Mouse (Mus musculus) ES-E14 (cell line): ENCODE data around the gene Mitf. TPM values are rescaled to one million over a fixed set of nuclear protein-coding genes. Genes with fewer than 3 reads are reported as not detected.

Experiments
- DNase-seq: peaks from one replicate; pipeline ENCODE4 v3.0.0-alpha.2; 2013; ENCODE audit warnings: low read depth, low spot score
- H3K27ac ChIP-seq: 2 replicates; pipeline ENCODE4 v1.5.1; 2012; ENCODE audit warnings: low read depth, mild to moderate bottlenecking, low read length, moderate library complexity, mixed read lengths; ENCODE audit not compliant: poor library complexity, insufficient read depth, severe bottlenecking
- H3K36me3 ChIP-seq: 2 replicates; pipeline ENCODE4 v1.6.1; 2012; ENCODE audit warnings: mild to moderate bottlenecking, low read length, moderate library complexity, mixed read lengths; ENCODE audit not compliant: control insufficient read depth, poor library complexity, insufficient read depth, severe bottlenecking
- H3K4me1 ChIP-seq, 2 experiments: fragments of 150-350 bp in 1 of 2; sonication (generic) in 1 of 2; 2 replicates each; pipeline ENCODE4 v1.6.1; 2012; ENCODE audit warnings: low read length in 2 of 2, mild to moderate bottlenecking in 1 of 2, mixed read lengths in 1 of 2; ENCODE audit not compliant: control insufficient read depth in 2 of 2, insufficient read depth in 2 of 2, poor library complexity in 1 of 2
- H3K4me3 ChIP-seq, 2 experiments: fragments of 150-350 bp in 1 of 2; sonication (generic) in 1 of 2; 2 replicates each; pipeline ENCODE4 v1.5.1; 2012; ENCODE audit warnings: low read length in 2 of 2, low read depth in 1 of 2, mild to moderate bottlenecking in 1 of 2, mixed read lengths in 1 of 2; ENCODE audit not compliant: insufficient read depth in 1 of 2, poor library complexity in 1 of 2, severe bottlenecking in 1 of 2
- H3K9ac ChIP-seq: 2 replicates; pipeline ENCODE4 v1.6.1; 2012; ENCODE audit warnings: low read depth, mild to moderate bottlenecking, low read length, mixed read lengths; ENCODE audit not compliant: poor library complexity, insufficient read depth, severe bottlenecking
- H3K9me3 ChIP-seq: fragments of 150-350 bp; sonication (generic); 2 replicates; pipeline ENCODE4 v1.6.1; 2012; ENCODE audit warnings: low read depth, mild to moderate bottlenecking, low read length; ENCODE audit not compliant: control insufficient read depth, insufficient read depth
- CHD2 ChIP-seq: IDR thresholded peaks from 2 replicates; pipeline ENCODE4 v1.6.1; 2014; ENCODE audit warnings: mild to moderate bottlenecking, low read depth, low read length, inconsistent platforms
- HCFC1 ChIP-seq: IDR thresholded peaks from 2 replicates; pipeline ENCODE4 v1.6.1; 2012; ENCODE audit warnings: low read length, inconsistent platforms, borderline replicate concordance; ENCODE audit not compliant: insufficient read depth
- MAFK ChIP-seq: IDR thresholded peaks from 2 replicates; pipeline ENCODE4 v1.6.1; 2014; ENCODE audit warnings: mild to moderate bottlenecking, low read depth, low read length, inconsistent platforms; ENCODE audit not compliant: insufficient read depth
- ZC3H11A ChIP-seq: IDR thresholded peaks from 2 replicates; pipeline ENCODE4 v1.6.1; 2012; ENCODE audit warnings: low read depth, mild to moderate bottlenecking, inconsistent platforms, low read length, borderline replicate concordance
- ZNF384 ChIP-seq: IDR thresholded peaks from 2 replicates; pipeline ENCODE4 v1.6.1; 2012; ENCODE audit warnings: low read depth, low read length, inconsistent platforms
- in situ Hi-C, 2 experiments: fragments of 600-800 bp; cut with MboI; formaldehyde crosslinking; loops; one replicate each; pipeline ENCODE4 v1.15.1; 2025; ENCODE audit warnings: low sequenced_read_pairs in 2 of 2, inconsistent platforms in 1 of 2; ENCODE audit not compliant: unreplicated experiment in 2 of 2
- total RNA-seq: library from RNA; depleted of rRNA; stranded (reverse); fragments of 300-350 nt; gene quantifications from 2 replicates; pipeline ENCODE4 v1.2.3, GENCODE M21; 2012

Mitf gene
- total RNA-seq, 1 experiment: 9.3 TPM

DNA sequence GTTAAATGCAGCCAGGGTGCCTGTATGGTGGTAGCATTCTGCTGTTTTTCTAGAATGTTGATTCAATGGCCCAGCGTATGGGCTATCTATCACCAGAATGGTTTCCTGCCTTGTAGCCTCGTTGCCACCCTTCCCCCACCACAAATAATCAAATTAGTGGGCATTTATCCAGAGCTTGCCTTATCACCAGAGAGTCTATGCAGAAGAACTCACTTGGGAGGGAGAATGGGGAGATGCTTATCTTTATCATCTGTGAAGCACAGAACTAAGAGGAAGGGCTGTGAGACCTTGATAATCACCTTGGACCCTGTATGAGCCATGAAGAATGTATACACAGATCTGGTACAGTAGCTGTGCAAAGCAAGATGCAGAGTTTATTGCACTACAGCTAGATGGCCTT, 70.1 kb downstream of the Mitf start:
- TF ChIP-seq HCFC1 (no peak), ZNF384 (no peak), MAFK (no peak), CHD2 (no peak)
- Histone ChIP-seq H3K4me1 (no peaks in the 10 kb centered on the region), H3K9ac (no peak overlapping the region), H3K36me3 (no peaks in the 10 kb centered on the region), H3K4me3 (no peak overlapping the region), H3K27ac (no peak overlapping the region), H3K9me3 (no peaks in the 10 kb centered on the region)
- in situ Hi-C loops: no loop called here
- no peak for DNase-seq

DNA sequence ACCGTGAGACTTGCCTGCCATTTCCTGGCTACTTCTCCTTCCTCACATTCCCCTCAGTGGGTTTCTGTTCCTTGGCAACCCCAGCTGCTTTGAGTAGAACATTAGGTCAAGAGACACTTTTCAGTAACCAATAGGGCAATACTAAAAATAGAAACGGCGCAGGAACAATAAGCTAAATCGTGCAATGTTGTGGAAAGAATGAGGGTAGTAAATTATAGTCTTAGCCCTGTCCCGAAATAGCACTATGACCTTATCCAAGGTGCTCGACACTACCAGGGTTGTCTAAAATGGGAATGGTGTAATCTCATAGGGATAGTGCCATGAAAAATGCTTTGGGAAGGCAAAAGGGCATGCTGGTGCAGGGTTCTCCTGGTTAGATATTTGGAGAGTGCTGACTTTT, 70.6 kb downstream of the Mitf start:
- Histone ChIP-seq H3K36me3 (no peaks in the 10 kb centered on the region), H3K9me3 (no peaks in the 10 kb centered on the region), H3K4me1 (no peaks in the 10 kb centered on the region), H3K9ac (no peak overlapping the region), H3K4me3 (no peak overlapping the region), H3K27ac (no peak overlapping the region)
- in situ Hi-C loops: no loop called here
- DNase-seq: no peak
- TF ChIP-seq CHD2 (no peak), ZC3H11A (no peak), HCFC1 (no peak), MAFK (no peak), ZNF384 (no peak)

- DNase-seq: no peak
- in situ Hi-C loops: no loop called here
- H3K4me3 ChIP-seq: no peak overlapping the region
- H3K27ac ChIP-seq: no peak overlapping the region
- H3K9ac ChIP-seq: no peak overlapping the region
- no peaks in the 10 kb centered on the region for H3K9me3 ChIP-seq
- no peaks in the 10 kb centered on the region for H3K4me1 ChIP-seq
- no peaks in the 10 kb centered on the region for H3K36me3 ChIP-seq
- TF ChIP-seq MAFK (no peak), CHD2 (no peak), ZNF384 (no peak), HCFC1 (no peak), ZC3H11A (no peak)
Measured at GRCm38 (mm10) chr6:97880363-97880762, 73.5 kb downstream of the Mitf start.

GRCm38 (mm10) chr6:97881935-97882334, 75.1 kb downstream of the Mitf start:
- in situ Hi-C loops: no loop called here
- H3K4me1 ChIP-seq: no peaks in the 10 kb centered on the region
- H3K27ac ChIP-seq: no peak overlapping the region
- no peak overlapping the region for H3K4me3 ChIP-seq
- no peak for DNase-seq
- H3K9ac ChIP-seq: no peak overlapping the region
- no peaks in the 10 kb centered on the region for H3K36me3 ChIP-seq
- no peaks in the 10 kb centered on the region for H3K9me3 ChIP-seq
- TF ChIP-seq ZNF384 (no peak), CHD2 (no peak), ZC3H11A (no peak), MAFK (no peak), HCFC1 (no peak)

DNA sequence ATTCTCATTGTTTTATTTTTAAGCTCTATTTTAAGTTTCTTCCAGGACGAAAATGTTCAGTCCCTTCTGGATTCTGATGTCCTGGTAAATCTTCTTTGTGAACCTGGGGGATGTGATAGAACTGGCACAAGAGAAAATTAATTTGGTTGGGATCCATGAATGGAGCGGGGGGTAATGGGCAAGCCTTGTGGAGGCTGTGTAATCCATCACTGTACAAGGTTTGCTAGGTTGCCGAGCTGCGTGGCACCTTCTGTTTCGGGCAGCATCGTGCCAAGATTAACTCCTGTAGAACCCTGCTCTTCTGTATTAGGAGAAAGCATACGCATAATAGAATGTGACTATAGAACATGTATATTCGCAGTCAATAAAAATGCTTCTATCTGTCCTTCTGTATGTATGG, 76.1 kb downstream of the Mitf start:
- Histone ChIP-seq H3K36me3 (no peaks in the 10 kb centered on the region), H3K4me3 (no peak overlapping the region), H3K9ac (no peak overlapping the region), H3K9me3 (no peaks in the 10 kb centered on the region), H3K4me1 (no peaks in the 10 kb centered on the region), H3K27ac (no peak overlapping the region)
- in situ Hi-C loops: no loop called here
- DNase-seq: no peak
- no peak for TF ChIP-seq ZC3H11A
- no peak for TF ChIP-seq CHD2
- no peak for TF ChIP-seq HCFC1
- no peak for TF ChIP-seq MAFK
- TF ChIP-seq ZNF384: no peak
